Mouse (Mus musculus) granulocyte monocyte progenitor cell, adult 5-6 weeks (primary cell): ENCODE results near the gene Olfr876. TPM values are rescaled to one million over a fixed set of nuclear protein-coding genes. Genes with fewer than 3 reads are reported as not detected.
"Not testable (repeated sequence)": the region's sequence is repeated elsewhere in the genome, so short reads cannot be mapped to it uniquely, and the experiment has no call there.

ENCODE experiments used
- ATAC-seq: replicated peaks from 2 replicates; pipeline ENCODE4 v1.8.0; 2016; ENCODE audit warnings: mild to moderate bottlenecking, moderate TSS enrichment, inconsistent platforms; ENCODE audit not compliant: poor library complexity, severe bottlenecking
- total RNA-seq, 2 experiments: library from RNA; stranded (forward) in 1 of 2; stranded (reverse) in 1 of 2; fragments of 200-712, 200-1000 nt in 1 of 2; fragments of >200 nt in 1 of 2; fragmentation: Nextera tagmentation in 1 of 2; gene quantifications; 2 replicates each; pipeline ENCODE4 v1.2.3; 2014 to 2017

Gene Olfr876
- total RNA-seq (2014; fragmentation: Nextera tagmentation) = not detected in 2 replicates
- not detected in 2 replicates for total RNA-seq (2017)

GRCm38 (mm10) chr9:37802731-37803130 lies at the start of gene Olfr876:
Olfr876 (plus strand) TSS chr9:37803031.
- ATAC-seq = no peak

DNA sequence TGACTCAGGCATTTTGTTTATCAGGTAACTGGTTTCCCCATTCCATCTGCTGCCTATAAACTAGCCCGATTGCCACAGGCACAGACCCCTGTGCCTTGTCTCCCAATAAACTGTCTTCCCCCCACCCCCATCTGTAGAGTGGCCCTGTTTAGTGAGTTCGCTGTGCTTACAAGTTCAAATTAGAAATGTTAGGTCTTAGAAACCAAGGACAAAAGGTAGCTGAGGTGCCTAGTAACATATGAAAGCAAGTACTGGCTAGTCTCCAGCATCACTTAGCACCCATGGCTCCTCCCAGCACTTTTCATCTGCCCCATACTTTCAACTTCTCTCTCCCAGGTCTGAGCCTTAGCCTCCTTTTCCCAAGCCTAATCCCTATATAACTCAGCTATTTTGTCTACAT lies 41.1 kb upstream of the Olfr876 start:
- no peak for ATAC-seq

DNA sequence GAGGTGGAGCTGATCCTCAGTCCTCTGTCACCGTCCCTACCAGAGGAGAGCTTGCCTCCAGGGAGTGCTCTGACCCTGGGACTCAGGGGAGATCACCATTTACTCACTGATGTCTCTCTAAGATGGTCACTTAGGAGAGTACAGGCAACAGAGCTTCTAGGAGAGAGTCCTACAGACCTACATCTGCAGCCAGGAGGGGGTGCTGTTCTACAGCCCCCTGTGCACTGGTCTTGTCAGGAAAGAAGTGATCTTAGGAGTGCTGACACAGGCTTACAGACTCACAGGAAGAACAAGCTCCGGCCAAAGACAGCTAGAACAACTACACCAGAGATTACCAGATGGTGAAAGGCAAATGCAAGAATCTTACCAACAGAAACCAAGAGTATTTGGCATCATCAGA lies 40.3 kb upstream of the Olfr876 start:
- ATAC-seq = no peak

GRCm38 (mm10) chr9:37770661-37771060 lies 32.2 kb upstream of the Olfr876 start:
- ATAC-seq = no peak

DNA sequence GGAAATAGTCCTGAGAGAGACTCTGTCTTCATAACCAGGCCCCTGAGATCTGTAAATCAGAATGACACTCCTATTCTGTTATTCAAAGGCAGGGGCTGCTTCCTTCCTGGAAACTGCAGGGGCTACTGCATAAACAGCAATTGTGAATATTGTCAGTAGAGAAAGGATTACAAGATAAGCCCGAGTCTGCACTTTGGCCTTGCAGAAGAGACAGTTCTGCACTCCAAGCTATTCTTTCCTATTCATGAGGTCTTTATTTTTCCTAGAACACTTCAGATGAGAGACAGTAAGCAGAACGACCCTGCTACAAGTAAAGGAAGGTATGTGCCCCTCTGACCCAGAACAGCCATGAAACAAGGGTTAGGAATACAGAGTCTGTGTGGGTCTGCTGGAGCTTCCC lies 31.1 kb upstream of the Olfr876 start, which contains the start of gene Olfr875:
TSS of gene Olfr875 (plus strand) at position 99 of the 400 bp plus-strand sequence.
- no peak for ATAC-seq

DNA sequence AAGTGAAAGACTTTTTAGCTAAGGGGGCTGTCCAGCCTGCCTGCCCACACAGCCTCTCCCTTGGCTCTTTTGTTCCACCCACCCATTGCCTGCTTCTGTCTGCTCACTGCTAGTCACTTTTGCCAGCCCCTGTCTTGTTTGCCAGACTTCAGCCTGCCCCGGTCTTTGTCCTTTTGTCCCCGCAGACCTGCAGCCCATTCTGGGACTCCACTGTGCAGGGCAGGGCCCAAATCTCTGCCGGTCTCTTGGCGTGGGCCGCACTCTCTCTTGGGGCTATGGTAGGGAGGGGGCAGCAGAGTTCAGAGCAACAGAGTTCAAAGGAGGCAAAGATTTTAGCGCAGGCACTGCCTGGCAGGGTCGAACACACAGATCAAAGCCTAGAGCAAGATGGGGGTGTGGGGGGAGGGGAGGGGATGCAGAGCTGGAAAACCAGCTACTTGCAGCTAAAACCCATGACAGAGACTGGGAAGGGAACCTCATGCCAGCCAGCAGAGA lies 20.0 kb upstream of the Olfr876 start:
- no peak for ATAC-seq

DNA sequence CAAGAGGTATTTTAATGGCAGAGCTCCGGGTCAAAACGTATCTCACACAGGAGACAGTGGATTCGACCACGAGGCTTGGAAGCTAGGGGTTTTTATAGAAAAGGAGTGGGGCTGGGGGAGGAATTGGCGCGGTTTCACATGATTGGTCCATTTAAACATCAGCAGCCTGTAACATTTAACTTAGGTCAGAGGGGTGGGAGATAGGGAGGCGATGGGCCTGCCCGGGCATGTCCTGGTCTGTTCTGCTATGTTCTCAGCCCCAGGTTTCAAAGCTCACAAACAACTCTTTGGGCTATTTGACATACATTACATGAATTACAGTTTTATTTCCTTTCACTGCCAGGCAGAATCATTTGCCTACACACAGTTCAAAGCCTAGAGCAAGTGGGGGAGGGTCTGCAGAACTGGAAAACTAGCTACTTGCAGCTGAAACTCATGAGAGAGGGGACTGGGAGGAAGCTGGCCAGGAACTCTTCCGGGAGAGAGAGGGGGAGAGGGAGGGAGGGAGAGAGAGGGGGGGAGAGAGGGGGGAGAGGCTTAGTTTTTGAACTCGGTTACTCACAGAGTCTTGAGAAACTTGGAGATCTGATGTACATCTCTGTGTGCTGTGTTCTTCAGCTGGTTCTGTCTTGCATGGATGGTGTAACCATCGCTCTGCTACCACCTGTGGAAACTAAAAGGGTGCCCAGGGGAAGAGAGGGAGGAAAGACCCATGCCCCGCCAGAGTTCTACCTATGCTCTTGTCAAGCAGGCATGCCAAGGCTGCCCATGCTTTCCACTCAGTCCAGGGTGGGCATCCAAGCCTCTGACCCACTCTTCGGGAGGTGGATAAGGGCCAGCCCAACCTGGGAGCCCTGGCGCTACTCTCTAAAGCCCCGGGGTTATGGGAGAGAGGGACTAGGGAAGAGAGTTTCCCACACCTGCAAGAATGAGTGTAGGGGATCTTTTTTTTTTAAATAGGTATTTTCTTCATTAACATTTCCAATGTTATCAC lies 19.1 kb upstream of the Olfr876 start:
- not testable (repeated sequence) for ATAC-seq

DNA sequence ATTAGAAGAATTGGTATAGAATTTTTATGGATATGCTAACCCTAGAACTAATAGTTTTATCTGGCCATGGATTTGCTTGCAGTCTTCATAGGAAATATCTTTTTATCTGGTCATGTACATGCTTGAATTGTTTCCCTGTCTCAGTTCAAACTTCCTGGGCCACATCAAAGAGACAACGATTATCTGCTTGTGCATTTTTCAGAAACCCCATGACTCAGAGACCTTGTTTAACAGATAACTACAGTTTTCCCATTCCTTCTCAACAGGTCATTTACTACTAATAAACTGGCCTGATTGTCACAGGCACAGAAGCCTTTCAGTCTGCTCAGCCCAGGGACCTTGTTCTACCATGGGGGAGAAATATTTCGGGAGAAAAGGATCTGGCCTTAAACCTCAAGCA lies 16.4 kb upstream of the Olfr876 start:
- ATAC-seq = no peak

- ATAC-seq = no peak
Observed at GRCm38 (mm10) chr9:37802055-37802454, 776 bp upstream of the Olfr876 start.

- peak; percentile 81 for ATAC-seq
Observed at GRCm38 (mm10) chr9:37807235-37807634, 4.4 kb downstream of the Olfr876 start.

DNA sequence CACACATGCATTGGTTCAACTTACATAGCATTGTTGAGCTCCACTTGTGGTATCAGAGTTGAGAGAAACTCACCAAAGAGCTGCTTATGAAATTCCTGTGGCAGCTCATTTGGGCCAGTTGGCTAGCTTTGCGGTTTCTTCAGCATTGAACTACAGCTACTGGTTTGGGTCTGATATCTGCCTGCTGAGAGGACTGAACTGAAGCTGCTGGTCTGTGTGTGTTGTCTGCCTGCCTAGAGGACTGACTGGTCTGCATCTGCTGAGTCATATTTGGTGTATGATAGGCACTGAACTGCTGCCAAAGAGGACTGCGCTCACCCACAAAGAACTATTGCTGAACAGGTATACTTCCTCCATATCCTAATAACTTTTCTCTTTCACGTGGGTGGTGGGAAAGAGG lies 5.6 kb downstream of the Olfr876 start:
- ATAC-seq = no peak; the same call in 1 of the 2 replicates

DNA sequence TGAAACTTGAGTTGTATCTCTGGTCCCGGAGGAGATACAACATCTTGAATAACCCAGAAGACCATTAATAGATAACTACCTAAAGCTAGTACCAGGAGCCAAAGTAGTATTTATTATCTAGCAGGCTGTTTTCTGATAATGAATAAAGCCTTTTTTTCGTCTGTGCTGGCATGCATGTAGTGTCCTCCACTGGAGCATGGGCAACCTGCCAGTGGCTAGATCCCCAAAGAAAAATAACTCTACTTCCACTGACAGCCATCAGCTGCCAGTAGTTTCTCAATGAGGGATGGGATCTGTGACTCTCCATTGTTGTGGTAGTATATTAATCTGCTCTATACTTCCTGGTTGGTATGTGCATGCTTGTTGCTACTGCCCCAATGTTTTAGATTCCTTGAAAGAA lies 6.1 kb downstream of the Olfr876 start:
- ATAC-seq = no peak

DNA sequence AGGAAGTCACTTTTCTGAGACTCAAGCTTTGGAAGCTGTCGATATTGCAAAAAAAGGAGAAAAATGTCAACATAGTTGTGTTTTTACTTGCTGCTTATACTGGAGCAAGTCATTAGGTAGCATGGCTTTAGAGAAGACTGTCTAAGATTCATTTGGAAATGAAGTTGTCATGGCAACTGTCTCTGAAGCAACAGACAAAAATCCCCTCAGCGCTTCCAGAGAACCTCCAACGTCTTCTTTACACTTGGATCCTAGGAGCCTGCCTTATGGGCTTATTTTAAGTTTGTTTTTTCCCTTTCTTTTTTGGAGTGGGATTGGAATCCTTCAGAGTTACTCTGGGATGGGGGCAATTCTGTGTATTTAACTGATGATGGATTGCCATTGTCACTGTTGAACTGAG lies 11.9 kb downstream of the Olfr876 start:
- no peak for ATAC-seq

GRCm38 (mm10) chr9:37829881-37830280 lies 27.1 kb downstream of the Olfr876 start:
- ATAC-seq = no peak

- ATAC-seq = peak; percentile 99
Observed at GRCm38 (mm10) chr9:37833341-37833740, 30.5 kb downstream of the Olfr876 start.

DNA sequence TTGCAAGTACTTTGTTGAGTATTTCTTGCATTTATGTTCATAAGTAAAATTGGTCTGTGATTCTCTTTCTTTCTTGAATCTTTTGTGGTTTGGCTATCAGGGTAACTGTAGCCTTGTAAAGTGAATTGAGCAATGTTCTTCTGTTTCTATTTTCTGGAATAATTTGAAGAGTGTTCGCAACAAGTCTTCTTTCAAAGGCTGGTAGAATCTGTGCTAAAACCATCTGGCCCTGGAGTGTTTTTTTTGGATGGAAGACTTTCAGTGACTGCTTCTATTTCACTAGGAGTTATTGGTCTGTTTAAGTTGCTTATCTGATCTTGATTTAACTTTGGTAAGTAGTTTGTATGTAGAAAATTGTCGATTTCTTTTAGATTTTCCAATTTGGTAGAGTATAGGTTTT lies 46.4 kb downstream of the Olfr876 start:
- ATAC-seq = no peak

DNA sequence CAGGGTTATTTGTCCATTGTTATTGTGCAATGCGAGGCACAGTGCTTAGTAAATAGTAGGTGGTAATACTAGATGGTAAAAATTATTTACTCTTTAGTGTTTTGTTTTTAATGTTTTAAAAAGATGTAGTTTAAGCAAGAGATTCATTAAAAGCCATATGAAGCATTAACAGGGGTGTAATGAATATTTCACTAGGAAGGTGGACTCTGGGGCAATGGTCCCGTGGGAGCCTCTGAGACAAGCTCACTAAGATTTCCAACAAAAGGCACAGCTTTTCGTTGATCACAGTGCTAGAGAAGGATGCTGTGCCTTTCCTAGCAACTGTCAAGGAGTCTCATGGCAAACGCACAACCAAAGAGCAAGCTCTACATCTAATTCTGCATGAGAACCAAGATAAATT lies 51.1 kb downstream of the Olfr876 start, which contains the start of gene Olfr877:
TSS of gene Olfr877 (plus strand) at position 301 of the 400 bp plus-strand sequence.
- ATAC-seq = no peak
